Mouse (Mus musculus): ENCODE results near the gene Tbx20. TPM values are rescaled to one million over a fixed set of nuclear protein-coding genes. Genes with fewer than 3 reads are reported as not detected.

Gene Tbx20
- 0.84 and 0.85 TPM in 2 replicates for polyA plus RNA-seq (2014; fragmentation: Nextera tagmentation; extraction: Ambion mirVana)

- Histone ChIP-seq H3K4me1 (ENCODE audit: control insufficient read depth, insufficient read depth, low read length) (peaks cover 7% of the 10 kb centered on the region), H3K27ac (replicated peaks; ENCODE audit: low read depth, low read length) (no peak within 1 kb of the TSS), H3K36me3 (replicated peaks; ENCODE audit: control insufficient read depth, insufficient read depth, low read depth, low read length) (no peaks in the 10 kb centered on the region), H3K9ac (replicated peaks; ENCODE audit: low read length) (no peak within 1 kb of the TSS; the same call in 1 of the 2 replicates), H3K4me2 (ENCODE audit: low read depth, low read length) (peak within 1 kb of the TSS; percentile 69), H3K27me3 (ENCODE audit: control insufficient read depth, insufficient read depth, low read length) (peaks cover 58% of the 10 kb centered on the region), H3K4me3 (ENCODE audit: low read depth, low read length) (peak within 1 kb of the TSS; percentile 33), H3K9me3 (replicated peaks; ENCODE audit: control insufficient read depth, low read length) (no peaks in the 10 kb centered on the region)
- peak; percentile 75 for DNase-seq (ENCODE audit: low spot score)
- WGBS = under 1% methylated on average over 37 of the region's 40 CpGs
- peak; percentile 96 for ATAC-seq (replicated peaks; ENCODE audit: insufficient number of reproducible peaks, low FRiP score, low TSS enrichment, low read depth)
These were observed at the start of gene Tbx20 for GRCm38 (mm10) chr9:24774160-24774969. TSS of gene Tbx20 (minus strand) at chr9:24774303.

- H3K4me3 ChIP-seq (ENCODE audit: low read depth, low read length) = no peak overlapping the region
- H3K27ac ChIP-seq (replicated peaks; ENCODE audit: low read depth, low read length) = no peak overlapping the region
- no peaks in the 10 kb centered on the region for H3K9me3 ChIP-seq (replicated peaks; ENCODE audit: control insufficient read depth, low read length)
- no peak overlapping the region for H3K9ac ChIP-seq (replicated peaks; ENCODE audit: low read length)
- no peak overlapping the region for H3K4me2 ChIP-seq (ENCODE audit: low read depth, low read length)
- 70% methylated on average over 3 of the region's 3 CpGs for WGBS
- no peak for DNase-seq (ENCODE audit: low spot score)
- no peaks in the 10 kb centered on the region for H3K4me1 ChIP-seq (ENCODE audit: control insufficient read depth, insufficient read depth, low read length)
- no peak for ATAC-seq (replicated peaks; ENCODE audit: insufficient number of reproducible peaks, low FRiP score, low TSS enrichment, low read depth)
- H3K27me3 ChIP-seq (ENCODE audit: control insufficient read depth, insufficient read depth, low read length) = no peaks in the 10 kb centered on the region
- no peaks in the 10 kb centered on the region for H3K36me3 ChIP-seq (replicated peaks; ENCODE audit: control insufficient read depth, insufficient read depth, low read depth, low read length)
These were observed 44.4 kb upstream of the Tbx20 start for GRCm38 (mm10) chr9:24818511-24818910.

GRCm38 (mm10) chr9:24812461-24812860, 38.4 kb upstream of the Tbx20 start:
- Histone ChIP-seq H3K4me2 (ENCODE audit: low read depth, low read length) (no peak overlapping the region), H3K27me3 (ENCODE audit: control insufficient read depth, insufficient read depth, low read length) (no peaks in the 10 kb centered on the region), H3K9ac (replicated peaks; ENCODE audit: low read length) (no peak overlapping the region), H3K4me3 (ENCODE audit: low read depth, low read length) (no peak overlapping the region), H3K27ac (replicated peaks; ENCODE audit: low read depth, low read length) (no peak overlapping the region), H3K9me3 (replicated peaks; ENCODE audit: control insufficient read depth, low read length) (no peaks in the 10 kb centered on the region), H3K4me1 (ENCODE audit: control insufficient read depth, insufficient read depth, low read length) (no peaks in the 10 kb centered on the region), H3K36me3 (replicated peaks; ENCODE audit: control insufficient read depth, insufficient read depth, low read depth, low read length) (no peaks in the 10 kb centered on the region)
- ATAC-seq (replicated peaks; ENCODE audit: insufficient number of reproducible peaks, low FRiP score, low TSS enrichment, low read depth) = no peak
- no peak for DNase-seq (ENCODE audit: low spot score)
- 90% methylated on average over 6 of the region's 6 CpGs for WGBS

- H3K9me3 ChIP-seq (replicated peaks; ENCODE audit: control insufficient read depth, low read length) = no peaks in the 10 kb centered on the region
- H3K4me2 ChIP-seq (ENCODE audit: low read depth, low read length) = no peak overlapping the region
- ATAC-seq (replicated peaks; ENCODE audit: insufficient number of reproducible peaks, low FRiP score, low TSS enrichment, low read depth) = no peak
These were observed 18.0 kb upstream of the Tbx20 start for GRCm38 (mm10) chr9:24792110-24792509.

GRCm38 (mm10) chr9:24789396-24789795, 15.3 kb upstream of the Tbx20 start:
- DNase-seq (ENCODE audit: low spot score) = no peak
- H3K9me3 ChIP-seq (replicated peaks; ENCODE audit: control insufficient read depth, low read length) = no peaks in the 10 kb centered on the region
- no peaks in the 10 kb centered on the region for H3K4me1 ChIP-seq (ENCODE audit: control insufficient read depth, insufficient read depth, low read length)
- no peaks in the 10 kb centered on the region for H3K36me3 ChIP-seq (replicated peaks; ENCODE audit: control insufficient read depth, insufficient read depth, low read depth, low read length)
- no peaks in the 10 kb centered on the region for H3K27me3 ChIP-seq (ENCODE audit: control insufficient read depth, insufficient read depth, low read length)
- no peak overlapping the region for H3K9ac ChIP-seq (replicated peaks; ENCODE audit: low read length)
- no peak overlapping the region for H3K27ac ChIP-seq (replicated peaks; ENCODE audit: low read depth, low read length)
- no peak for ATAC-seq (replicated peaks; ENCODE audit: insufficient number of reproducible peaks, low FRiP score, low TSS enrichment, low read depth)
- WGBS = 69% methylated on average over 3 of the region's 3 CpGs
- H3K4me3 ChIP-seq (ENCODE audit: low read depth, low read length) = no peak overlapping the region
- no peak overlapping the region for H3K4me2 ChIP-seq (ENCODE audit: low read depth, low read length)

More at GRCm38 (mm10) chr9:24792110-24792509, 18.0 kb upstream of the Tbx20 start:
- Histone ChIP-seq H3K4me1 (ENCODE audit: control insufficient read depth, insufficient read depth, low read length) (no peaks in the 10 kb centered on the region), H3K27me3 (ENCODE audit: control insufficient read depth, insufficient read depth, low read length) (no peaks in the 10 kb centered on the region), H3K9ac (replicated peaks; ENCODE audit: low read length) (no peak overlapping the region), H3K4me3 (ENCODE audit: low read depth, low read length) (no peak overlapping the region), H3K36me3 (replicated peaks; ENCODE audit: control insufficient read depth, insufficient read depth, low read depth, low read length) (no peaks in the 10 kb centered on the region), H3K27ac (replicated peaks; ENCODE audit: low read depth, low read length) (no peak overlapping the region)
- WGBS = 85% methylated on average over 2 of the region's 2 CpGs
- DNase-seq (ENCODE audit: low spot score) = no peak

GRCm38 (mm10) chr9:24782338-24782737, 8.2 kb upstream of the Tbx20 start:
- no peak overlapping the region for H3K4me2 ChIP-seq (ENCODE audit: low read depth, low read length)
- H3K36me3 ChIP-seq (replicated peaks; ENCODE audit: control insufficient read depth, insufficient read depth, low read depth, low read length) = no peaks in the 10 kb centered on the region
- no peaks in the 10 kb centered on the region for H3K4me1 ChIP-seq (ENCODE audit: control insufficient read depth, insufficient read depth, low read length)
- DNase-seq (ENCODE audit: low spot score) (no peak), ATAC-seq (replicated peaks; ENCODE audit: insufficient number of reproducible peaks, low FRiP score, low TSS enrichment, low read depth) (no peak)
- no peak overlapping the region for H3K9ac ChIP-seq (replicated peaks; ENCODE audit: low read length)
- H3K9me3 ChIP-seq (replicated peaks; ENCODE audit: control insufficient read depth, low read length) = no peaks in the 10 kb centered on the region
- H3K4me3 ChIP-seq (ENCODE audit: low read depth, low read length) = no peak overlapping the region
- H3K27me3 ChIP-seq (ENCODE audit: control insufficient read depth, insufficient read depth, low read length) = peaks cover 35% of the 10 kb centered on the region
- WGBS = 23% methylated on average over 3 of the region's 3 CpGs
- no peak overlapping the region for H3K27ac ChIP-seq (replicated peaks; ENCODE audit: low read depth, low read length)

- no peaks in the 10 kb centered on the region for H3K4me1 ChIP-seq (ENCODE audit: control insufficient read depth, insufficient read depth, low read length)
- DNase-seq (ENCODE audit: low spot score) (peak; percentile 52), ATAC-seq (replicated peaks; ENCODE audit: insufficient number of reproducible peaks, low FRiP score, low TSS enrichment, low read depth) (peak; percentile 72)
- WGBS = under 1% methylated on average over 27 of the region's 32 CpGs
- H3K27ac ChIP-seq (replicated peaks; ENCODE audit: low read depth, low read length) = no peak overlapping the region
- H3K4me3 ChIP-seq (ENCODE audit: low read depth, low read length) = peak overlapping the region; percentile 38
- H3K9me3 ChIP-seq (replicated peaks; ENCODE audit: control insufficient read depth, low read length) = no peaks in the 10 kb centered on the region
- H3K4me2 ChIP-seq (ENCODE audit: low read depth, low read length) = peak overlapping the region; percentile 62
- no peaks in the 10 kb centered on the region for H3K36me3 ChIP-seq (replicated peaks; ENCODE audit: control insufficient read depth, insufficient read depth, low read depth, low read length)
- peaks cover 44% of the 10 kb centered on the region for H3K27me3 ChIP-seq (ENCODE audit: control insufficient read depth, insufficient read depth, low read length)
- peak overlapping the region; percentile 19 for H3K9ac ChIP-seq (replicated peaks; ENCODE audit: low read length)
These were observed 6.9 kb upstream of the Tbx20 start for GRCm38 (mm10) chr9:24780929-24781441.

GRCm38 (mm10) chr9:24780391-24780928, 6.4 kb upstream of the Tbx20 start:
- Histone ChIP-seq H3K9me3 (replicated peaks; ENCODE audit: control insufficient read depth, low read length) (no peaks in the 10 kb centered on the region), H3K36me3 (replicated peaks; ENCODE audit: control insufficient read depth, insufficient read depth, low read depth, low read length) (no peaks in the 10 kb centered on the region), H3K4me1 (ENCODE audit: control insufficient read depth, insufficient read depth, low read length) (no peaks in the 10 kb centered on the region), H3K4me2 (ENCODE audit: low read depth, low read length) (peak overlapping the region; percentile 62), H3K9ac (replicated peaks; ENCODE audit: low read length) (no peak overlapping the region), H3K27ac (replicated peaks; ENCODE audit: low read depth, low read length) (no peak overlapping the region), H3K4me3 (ENCODE audit: low read depth, low read length) (peak overlapping the region; percentile 38), H3K27me3 (ENCODE audit: control insufficient read depth, insufficient read depth, low read length) (peaks cover 47% of the 10 kb centered on the region)
- ATAC-seq (replicated peaks; ENCODE audit: insufficient number of reproducible peaks, low FRiP score, low TSS enrichment, low read depth) = peak; percentile 66
- DNase-seq (ENCODE audit: low spot score) = no peak
- 2% methylated on average over 18 of the region's 22 CpGs for WGBS

Measured in embryonic facial prominence, embryonic 11.5 days (tissue).